Mouse (Mus musculus) urinary bladder, postnatal 36 days (tissue): ENCODE results near the gene Rgs6.

Experiments used
- DNase-seq, 2 experiments: peaks; one replicate each; pipeline ENCODE4 v3.0.0; 2022; ENCODE audit warnings: low spot score in 2 of 2, mixed read lengths in 1 of 2

Rgs6 gene

DNA sequence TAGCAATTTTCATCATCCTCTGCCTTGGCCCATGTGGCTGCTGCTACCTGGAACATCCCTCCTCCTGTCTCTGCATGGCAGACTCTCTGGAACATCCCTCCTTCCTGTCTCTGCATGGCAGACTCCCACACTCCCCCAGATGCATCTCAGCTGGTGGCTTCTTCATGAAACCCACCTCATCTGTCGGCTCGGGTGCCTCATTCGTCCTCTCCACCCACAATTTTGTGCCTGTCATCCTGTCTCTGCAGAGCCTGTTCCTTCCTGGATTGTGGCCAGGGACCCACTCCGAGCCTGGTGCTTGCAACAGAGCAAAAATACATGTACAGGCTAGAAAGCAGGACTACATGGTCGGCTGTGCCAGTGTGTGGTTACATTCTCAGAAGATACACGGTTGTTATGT is 168.7 kb downstream of the Rgs6 start:
- DNase-seq = no peak

DNA sequence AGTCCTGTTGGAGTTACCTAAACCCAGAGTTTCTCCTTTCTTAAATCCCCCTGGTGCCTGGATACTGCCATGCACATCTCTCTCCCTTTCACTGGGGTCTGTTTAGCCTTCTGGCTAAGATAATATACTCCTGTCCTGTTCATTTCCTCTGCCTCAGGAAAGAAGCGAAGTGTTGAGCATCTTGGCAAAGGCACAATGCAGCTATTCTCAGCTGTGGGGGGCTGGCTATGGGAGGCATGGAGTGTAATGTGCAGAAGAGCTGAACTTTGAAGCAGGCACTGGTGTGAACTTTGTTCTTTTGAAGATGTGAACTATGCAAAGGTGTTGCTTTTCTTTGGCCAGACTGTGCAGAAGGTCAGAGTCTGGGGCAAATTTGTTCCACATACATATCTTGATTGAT is 169.3 kb downstream of the Rgs6 start:
- DNase-seq = no peak

DNA sequence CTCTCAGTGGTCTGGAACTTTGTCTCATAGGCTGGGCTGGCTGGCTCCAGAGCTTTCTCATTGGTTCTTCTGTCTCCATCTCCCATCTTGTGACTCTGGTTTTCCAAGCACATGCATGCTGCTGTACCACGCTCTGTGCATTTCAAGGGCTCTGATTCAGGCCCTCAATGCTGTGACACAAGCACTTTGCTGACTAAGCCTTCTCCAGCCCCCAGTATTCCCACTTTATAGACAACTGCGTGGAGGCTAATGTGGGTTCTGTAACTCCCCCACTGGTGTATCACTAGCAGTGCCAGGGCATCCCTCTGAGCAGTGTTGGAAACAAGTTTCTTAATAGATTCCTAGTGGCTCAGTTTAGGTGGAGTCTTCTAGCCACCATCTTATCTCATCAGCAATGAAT is 174.0 kb downstream of the Rgs6 start:
- DNase-seq = no peak

DNA sequence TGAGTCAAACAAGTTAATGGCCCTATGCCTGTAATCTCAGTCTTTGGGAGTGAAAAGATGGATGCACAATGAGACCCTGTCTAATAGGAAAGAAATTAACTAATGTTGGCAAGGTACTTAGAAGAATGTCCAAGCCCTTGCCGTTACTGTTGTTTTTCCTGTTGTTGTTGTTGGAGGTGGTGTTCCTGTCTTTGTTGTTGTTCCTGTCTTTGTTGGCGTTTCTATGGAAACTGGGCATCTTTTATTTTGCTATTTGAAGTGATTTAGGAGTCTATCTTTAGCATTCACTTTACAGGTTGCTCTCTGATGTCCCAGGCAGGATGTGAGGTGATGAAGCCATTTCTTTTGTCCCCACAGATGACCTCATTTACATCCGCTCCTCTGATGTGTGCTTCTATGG is 180.6 kb downstream of the Rgs6 start:
- no peak for DNase-seq

DNA sequence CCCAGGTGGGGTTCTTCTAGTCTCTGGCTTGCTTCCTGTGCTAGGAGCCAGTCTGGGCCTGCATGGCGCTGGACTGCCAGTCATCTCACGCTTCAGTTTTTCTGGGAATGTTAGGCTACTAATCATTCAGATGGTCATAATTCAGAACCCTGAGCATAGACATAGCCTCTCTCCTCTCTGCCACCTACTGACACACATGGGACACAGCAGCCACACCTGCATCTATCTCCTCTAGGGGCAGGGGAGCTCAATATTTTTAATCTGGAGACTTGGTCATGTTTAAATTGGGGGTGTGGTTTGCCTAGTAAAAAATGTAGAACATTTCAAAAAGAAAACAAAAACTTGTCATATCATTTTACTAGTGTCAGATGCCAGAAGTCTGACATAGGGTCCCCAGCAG is 184.1 kb downstream of the Rgs6 start:
- no peak for DNase-seq

DNA sequence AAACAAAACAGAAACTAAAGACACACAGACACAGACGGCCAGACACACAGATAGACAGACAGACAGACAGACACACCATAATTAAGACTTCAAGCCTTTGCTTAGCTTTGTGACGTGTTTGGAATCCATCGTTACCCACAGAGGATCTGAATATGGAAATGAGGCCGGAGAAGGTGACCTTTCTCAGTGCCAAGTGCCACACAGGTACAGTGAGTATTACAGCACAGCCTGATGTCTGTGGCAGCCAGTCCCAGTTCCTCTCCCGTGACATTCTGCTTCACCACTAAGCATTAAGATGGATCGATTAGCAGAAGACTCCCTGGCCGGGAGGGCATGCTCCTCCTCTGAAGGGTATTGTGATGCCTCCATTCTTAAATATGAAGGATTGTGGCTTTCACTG is 186.5 kb downstream of the Rgs6 start:
- no peak for DNase-seq

DNA sequence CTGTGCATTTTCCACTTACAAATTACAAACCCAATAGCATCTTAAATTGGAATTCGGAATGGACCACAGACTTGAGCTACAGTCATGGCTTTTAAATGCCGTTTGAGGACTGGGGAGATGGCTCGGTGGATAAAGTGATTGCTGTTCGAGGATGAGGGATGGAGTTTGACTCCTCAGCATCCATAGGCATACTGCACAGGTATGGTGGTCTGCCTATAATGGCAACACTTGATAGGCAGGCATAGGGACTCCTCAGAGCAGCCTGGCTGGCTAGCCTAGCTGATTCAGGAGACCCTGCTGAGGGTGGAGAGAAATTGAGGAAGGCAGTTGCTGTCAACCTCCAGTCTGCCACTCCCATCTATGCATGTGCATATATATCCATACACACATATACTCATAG is 188.6 kb downstream of the Rgs6 start:
- DNase-seq = no peak

DNA sequence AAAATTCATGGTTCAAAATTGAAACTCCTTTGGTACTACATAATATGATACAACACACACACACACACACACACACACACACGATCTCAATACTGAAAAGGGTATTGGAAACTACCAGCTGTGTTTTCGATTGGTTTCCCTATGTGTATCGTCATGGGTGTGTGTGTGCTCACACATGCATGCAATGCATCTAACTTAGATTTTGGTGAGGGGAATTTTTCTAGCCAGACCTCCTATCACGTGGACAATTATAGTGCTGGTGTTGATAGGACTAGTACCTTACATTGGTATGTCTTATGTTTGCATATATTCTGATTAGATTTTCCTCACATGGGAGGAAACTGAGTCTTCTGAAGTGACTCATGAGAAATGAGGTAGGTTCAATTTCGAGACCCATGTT is 192.8 kb downstream of the Rgs6 start:
- no peak for DNase-seq

DNA sequence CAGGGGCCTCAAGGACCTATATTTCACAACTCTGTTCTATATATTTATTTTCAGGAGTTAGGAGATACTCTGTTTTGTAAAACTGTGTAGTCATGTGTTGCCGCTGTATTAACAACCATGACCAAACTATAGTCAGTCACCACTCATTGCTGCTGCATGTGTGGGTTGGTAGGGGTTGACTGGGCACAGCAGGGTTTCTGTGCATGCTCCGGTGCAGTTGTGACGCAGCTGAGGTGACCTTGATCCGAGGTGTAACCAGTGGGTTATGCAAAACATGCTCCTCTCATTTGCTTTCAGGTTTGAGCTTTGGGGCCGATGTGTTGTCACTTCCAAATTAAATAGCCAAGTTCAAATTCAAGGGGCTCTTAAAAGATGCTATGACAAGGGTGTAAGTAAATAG is 193.3 kb downstream of the Rgs6 start:
- no peak for DNase-seq

DNA sequence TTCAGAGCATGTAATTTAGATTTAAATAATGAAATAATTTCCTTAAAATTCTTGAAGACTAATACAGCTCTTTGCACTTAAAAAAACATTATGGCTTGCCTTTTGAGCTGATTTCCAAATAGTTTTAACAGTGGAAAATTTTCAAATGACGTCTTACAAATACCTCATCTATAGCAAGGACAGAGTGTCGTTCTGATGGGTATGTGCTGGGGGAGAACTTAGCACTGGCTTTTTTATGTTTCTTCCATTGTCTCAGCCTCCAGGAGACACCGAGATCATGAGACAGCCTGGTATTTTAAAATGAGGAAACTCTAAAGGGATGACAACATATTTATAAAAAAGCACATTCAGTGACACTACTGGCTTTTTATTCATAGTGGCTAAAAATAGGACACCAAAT is 204.0 kb downstream of the Rgs6 start:
- DNase-seq = no peak

DNA sequence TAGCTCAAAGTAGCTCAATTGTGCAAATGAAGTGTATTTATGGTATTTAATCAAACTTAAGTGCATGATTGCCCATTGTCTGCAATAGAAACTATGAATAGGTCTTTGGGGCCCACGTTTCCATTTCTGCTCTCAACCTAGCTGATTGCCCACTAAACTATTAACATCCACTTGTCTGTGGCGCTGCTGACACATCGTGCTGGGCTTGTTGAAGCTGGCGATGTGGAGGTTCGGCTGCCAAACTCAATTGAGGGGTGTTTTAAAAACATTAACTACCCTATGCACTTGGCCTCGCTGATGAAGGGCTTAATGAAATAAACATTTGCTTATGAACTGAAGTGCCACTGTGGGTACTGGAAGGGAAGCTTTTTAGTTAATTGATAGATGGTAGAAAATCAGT is 211.8 kb downstream of the Rgs6 start:
- no peak for DNase-seq

DNA sequence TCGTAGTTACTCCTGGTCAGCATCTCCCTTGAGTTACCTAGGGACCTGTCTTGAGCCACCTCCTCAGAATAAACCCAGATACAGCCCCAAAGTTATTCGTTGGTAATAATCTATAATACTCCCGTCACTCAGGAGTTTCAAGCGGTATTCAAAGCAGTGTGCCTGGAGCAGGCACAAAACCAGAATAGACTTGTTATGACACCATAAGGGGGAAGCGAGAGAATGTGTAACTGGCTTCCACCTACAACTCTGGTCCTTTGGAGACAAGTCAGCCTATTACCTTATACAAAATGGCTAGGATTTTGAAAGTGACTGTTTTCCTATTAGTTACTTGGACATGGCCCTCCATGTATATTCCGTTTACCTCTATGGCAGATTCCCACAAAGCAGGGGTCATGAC is 213.6 kb downstream of the Rgs6 start:
- no peak for DNase-seq

DNA sequence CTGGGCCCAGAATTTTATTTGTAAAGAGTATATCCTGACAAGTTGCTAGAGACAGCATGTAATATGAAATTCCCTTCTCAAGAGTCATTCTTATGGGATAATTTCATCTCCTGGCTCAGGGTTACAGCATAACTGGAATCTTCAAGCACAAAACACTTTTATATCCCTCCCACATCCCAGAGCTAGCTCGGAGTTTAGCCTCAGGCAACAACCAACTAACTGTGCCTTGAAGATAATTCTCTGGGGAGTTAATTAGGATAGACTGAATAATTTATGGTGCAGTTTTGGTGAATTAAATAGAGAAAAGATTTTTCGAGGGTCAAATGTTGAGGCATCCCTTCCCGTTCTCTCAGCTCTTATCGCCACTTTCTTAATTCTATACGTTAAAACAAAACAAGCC is 214.6 kb downstream of the Rgs6 start:
- no peak for DNase-seq

DNA sequence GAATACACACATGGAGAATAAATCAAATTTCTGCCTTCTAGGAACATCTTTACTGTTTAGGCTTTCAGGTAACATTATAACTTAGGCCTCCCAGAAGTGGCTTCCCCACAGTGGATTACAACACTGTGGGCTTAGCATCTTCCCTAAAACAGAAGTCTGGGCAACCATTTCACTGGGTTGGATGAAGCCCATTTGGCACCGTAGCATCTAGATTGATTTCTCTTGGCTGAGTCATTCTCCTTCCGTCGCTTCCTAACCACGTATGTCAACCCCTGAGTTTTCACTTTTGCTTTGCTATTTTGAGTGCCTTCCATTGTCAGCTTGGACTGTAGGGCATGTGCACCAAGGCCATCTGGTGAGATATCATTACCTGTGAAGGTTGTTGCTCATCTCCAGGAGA is 217.1 kb downstream of the Rgs6 start:
- DNase-seq = no peak

DNA sequence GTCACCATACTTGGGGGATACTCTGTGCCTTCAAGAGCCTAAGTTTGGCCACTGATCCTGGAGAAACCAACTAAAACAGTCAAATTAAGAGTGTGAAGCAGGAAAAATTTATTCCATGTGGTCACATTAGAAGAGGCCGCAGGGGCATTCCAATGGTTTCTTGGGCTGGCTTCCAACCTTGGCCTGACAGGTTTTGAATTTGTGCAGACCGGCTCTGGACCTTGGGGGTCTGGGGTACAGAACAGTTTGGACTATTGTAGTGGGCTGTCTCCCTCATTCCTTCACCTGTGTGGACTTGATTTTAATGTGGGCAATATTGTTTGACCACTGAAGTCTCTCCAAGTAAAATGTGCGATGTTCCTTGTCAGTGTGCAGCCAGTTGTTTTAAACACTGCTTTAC is 222.5 kb downstream of the Rgs6 start:
- no peak for DNase-seq

DNA sequence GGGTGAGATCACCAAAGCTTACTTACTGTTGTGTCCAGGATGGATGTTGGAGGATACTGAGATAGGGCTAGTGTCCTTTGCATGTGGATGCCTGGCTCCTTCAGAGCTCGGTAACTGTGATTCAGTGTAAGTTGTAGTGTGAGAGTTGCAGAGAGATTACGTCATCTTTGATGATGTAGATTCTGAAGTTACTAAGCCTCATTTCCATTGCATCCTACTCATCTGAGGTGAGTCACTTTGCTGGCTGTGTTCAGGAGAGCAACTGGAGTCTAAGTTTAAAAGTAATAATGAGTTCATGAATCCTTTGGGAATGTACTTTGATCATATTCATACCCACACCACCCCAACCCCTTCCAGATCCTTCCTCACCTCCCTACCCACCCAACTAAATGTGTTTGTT is 227.9 kb downstream of the Rgs6 start:
- DNase-seq = no peak

DNA sequence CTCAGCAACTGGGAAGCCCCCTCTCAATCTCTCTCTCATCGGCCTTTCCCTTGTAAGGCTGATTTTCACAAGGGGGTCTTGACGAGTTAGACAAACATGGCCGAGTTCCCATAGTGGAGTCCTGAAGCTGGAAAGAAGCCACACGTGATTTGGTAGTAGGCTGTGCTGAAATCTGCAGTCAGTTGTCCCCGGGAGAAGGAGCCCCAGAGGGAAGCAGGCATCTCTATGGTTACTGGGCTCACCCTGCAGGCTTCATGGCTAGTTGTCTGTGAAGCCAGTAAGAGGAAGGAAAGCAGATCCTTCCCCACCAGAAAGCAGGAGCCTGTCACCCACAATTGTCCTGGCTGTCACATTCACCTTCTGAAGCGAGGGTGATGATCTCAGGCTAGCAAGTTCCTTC is 231.2 kb downstream of the Rgs6 start:
- DNase-seq = no peak

DNA sequence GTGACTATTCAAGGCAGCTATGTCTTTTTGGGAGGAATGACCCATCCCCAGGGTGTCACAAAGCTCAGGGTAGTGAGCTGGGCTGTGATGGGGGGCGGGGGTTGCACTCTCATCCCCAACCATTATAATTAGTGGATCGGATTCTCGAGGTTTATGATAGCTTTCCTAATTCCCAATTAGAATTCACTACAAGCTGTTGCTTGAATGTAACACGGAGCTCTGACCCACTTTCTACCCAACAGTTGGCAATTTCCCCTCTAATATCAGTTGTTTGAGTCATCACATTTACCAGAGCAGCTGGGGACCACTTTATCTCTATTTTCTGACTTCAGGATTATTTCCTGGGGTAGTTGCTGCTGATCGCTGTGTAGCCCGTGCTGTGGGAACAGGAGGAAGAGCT is 231.9 kb downstream of the Rgs6 start:
- DNase-seq = no peak

DNA sequence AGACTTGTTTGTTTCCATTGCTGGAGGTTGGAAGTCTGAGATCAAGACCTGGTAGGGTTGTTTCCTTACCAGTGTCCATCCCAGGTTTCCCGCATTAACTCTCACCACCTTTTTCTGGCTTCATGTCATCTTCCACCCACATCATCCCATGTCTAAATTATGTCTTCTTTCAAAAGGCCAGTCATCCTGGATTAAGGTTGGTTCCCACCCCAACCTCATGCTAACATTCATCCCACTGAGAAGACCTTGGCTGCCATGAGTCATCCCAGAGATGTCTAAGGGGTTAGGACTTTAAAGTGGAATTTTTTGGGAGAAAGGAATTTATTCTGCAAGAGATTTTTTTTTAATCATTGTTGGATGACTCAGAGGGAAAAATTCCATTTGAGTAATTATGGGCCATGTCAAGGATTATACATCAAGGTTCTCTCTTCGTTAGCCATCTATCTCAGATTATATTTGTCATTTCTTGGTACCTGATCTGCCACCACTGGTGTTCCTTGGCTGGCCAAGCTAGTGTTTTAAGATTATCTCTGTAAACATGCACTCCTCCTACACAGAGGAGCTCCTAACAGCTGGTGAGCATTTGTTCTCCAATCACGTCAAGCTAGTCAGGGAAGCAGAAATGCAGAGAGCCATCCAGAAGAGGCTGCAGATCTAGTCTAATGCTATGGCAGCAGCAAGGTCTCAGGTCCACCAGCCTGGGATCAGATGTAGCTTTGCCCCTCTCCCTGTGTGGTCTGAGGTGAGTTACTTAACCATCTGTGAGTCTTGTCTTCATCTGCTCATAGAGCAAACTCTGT is 234.9 kb downstream of the Rgs6 start:
- no peak for DNase-seq

DNA sequence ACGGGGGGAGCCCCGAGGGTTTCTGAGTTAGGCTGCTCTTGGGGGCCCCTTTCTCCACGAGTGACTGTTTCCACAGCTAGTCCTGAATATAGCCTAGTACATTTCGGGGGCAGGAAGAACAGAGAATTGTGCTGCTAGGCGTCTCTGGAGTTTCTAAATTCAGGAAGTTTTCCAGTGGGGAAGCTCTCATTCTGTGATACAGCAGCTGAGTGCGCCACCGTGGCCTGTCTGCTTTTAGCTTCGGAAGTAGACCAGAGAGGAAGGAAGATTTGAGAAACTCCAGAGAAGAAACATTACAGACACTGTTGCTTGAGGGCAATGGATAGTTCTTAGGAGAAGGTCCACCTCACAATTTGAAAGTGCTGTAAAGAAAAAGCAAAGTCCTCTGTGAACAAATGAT is 242.2 kb downstream of the Rgs6 start:
- no peak for DNase-seq

DNA sequence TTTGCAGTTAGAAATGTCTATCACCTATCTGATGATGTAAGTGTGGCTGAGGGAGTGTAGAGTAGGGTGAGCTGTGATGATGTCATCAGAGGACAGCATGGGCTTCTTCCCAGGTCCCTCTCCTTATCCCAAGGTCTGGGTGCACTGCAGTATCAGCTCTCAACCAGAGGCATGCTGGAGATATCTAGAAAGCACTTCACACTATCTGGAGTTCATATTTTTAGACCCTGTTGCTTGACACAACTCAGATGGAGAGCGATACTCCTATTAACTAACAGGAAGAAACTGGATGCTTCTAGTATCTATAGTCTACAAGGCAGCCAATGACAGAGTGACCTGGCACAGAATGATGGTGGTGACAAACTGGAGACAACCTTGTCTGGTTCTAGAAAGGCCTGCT is 250.5 kb downstream of the Rgs6 start:
- no peak for DNase-seq

DNA sequence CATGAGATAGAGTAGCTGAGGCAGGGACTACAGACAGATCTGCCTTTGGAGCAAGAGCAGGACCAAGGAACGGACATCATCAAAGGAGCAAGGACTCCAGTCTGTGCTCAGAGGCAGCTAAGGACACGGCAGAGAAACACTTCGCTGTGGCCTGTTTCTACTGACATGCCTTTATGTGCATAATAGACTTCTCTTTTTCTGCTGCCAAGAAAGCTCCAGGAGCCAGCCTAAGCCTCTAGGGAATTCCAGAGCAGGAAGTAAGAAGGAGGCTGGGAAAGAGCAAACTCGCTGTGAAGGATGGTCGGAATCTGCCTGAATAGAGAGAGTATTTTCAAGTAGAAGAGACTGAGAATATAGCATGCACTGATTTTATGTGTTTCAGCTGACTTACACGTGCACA is 253.5 kb downstream of the Rgs6 start:
- no peak for DNase-seq

DNA sequence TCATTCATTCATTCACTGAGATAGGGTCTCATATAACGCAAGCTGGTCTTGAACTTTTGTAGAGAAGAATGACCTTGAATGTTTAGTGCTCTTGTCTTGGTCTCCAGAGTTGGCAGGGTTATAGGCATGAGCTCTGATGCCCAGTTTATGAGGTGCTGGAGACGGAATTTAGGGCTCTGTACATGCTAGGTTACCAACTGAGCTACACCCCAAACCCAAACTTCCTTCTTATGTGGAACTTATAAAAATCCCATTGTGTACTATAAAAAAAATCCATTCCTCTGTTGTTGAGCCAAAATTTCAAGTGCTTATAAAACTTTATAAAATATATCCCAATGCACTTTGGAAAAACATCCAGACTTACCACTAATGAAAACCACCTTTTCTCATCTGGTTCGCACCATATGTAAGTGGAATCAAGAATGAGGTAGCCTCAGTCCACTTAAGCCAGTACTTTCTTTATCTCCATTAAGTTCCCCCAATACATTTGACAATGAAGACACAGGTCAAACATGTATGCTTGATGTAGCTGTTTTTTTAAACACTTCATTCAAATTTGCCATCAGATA is 260.3 kb downstream of the Rgs6 start:
- no peak for DNase-seq

DNA sequence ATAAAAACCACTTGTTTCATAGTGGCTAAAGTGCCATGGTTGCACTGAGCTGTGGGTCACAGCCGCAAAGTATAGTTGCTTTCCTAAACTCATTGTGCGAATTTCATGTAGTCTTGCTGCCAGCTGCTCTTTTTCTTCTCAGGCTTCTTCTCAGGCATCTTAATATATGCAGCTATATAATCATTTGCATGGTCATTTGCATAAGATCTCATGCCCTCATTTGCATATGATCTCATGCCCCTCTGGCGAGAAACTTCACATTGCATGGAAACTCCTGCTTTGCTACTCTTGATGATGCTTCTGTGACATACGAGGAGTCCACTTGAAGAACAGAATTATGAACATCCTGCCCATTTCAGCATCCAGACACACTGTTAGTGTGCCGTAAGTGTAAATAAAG is 266.8 kb downstream of the Rgs6 start:
- no peak for DNase-seq
